ENCODE assay signal across 8 mouse cellular contexts in the genomic region with DNA sequence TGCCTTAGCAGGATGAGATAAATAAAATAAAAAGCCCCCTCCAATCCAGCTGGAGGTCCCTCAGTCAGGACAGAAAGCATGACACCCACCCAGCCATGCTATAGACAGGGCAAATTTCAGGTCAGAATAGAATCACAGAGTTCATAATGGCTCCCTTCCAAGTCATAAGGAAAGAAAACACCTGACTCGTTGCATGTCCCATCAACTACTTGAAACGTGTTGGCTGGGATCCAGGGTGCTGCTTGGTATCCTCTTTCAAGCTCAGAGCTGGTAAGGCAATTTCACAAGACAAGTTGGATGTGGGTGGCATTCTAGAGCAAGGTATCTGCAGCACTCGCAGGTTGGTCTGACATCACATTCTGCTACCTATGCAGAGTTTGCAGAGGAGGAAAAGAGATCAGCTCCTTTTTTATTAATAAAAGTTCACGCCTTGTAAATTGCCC.
DNase-seq lines count a peak whose midpoint lies in the region; ATAC-seq lines count a peak whose summit lies in the region.
"Had no signal": no experiment of that assay in that cellular context is flagged by ENCODE, and none has a peak within 500 bp of the region (broad histone marks: within the 10 kb centered on the region; RNA-seq: fewer than 3 reads in every experiment).

No protein-coding gene starts in this region.

- H3K27ac ChIP-seq in hindbrain, embryonic 11.5 days (ENCODE audit: low read depth, low read length), result no peak overlapping the region
- no peak overlapping the region; the same call in 1 of the 2 replicates for H3K27ac ChIP-seq in hindbrain, embryonic 10.5 days
- no peak overlapping the region for H3K27ac ChIP-seq in hindbrain, embryonic 16.5 days (ENCODE audit: low read depth, low read length)
- H3K27ac ChIP-seq: liver, embryonic 15.5 days had no signal

- WGBS in hindbrain, embryonic 11.5 days, result 69% methylated on average over 4 of the region's 4 CpGs
- 63% methylated on average over 4 of the region's 4 CpGs for WGBS in hindbrain, embryonic 10.5 days
- WGBS in hindbrain, embryonic 16.5 days, result 55% methylated on average over 4 of the region's 4 CpGs

- H3K4me3 ChIP-seq in hindbrain, embryonic 11.5 days (ENCODE audit: low read depth, low read length), result no peak overlapping the region
- no peak overlapping the region for H3K4me3 ChIP-seq in hindbrain, embryonic 10.5 days
- no peak overlapping the region for H3K4me3 ChIP-seq in hindbrain, embryonic 16.5 days (ENCODE audit: low read length)
- H3K4me3 ChIP-seq: liver, embryonic 15.5 days had no signal

- peak; percentile 3 for DNase-seq in hindbrain, embryonic 11.5 days (ENCODE audit: low spot score)
- no peak for DNase-seq in hindbrain, embryonic 10.5 days (ENCODE audit: low spot score)
- peak; percentile 37 for DNase-seq in fat pad, adult 2 months (ENCODE audit: extremely low read depth, low read depth, low spot score)
- peak; percentile 29 for DNase-seq in lung, postnatal 14 days
- DNase-seq in adrenal gland, postnatal 4 days (ENCODE audit: low spot score in 2 of 2), result no peak
- DNase-seq in c-Kit-positive CD71-positive TER-119-positive erythroid progenitor cells, embryonic 14.5 days (ENCODE audit: low spot score), result no peak

- no peak for ATAC-seq in hindbrain, embryonic 11.5 days (ENCODE audit: low FRiP score)
- 0 out of 2 replicates have a peak, but pooled peaks have one; percentile 17 for ATAC-seq in hindbrain, embryonic 16.5 days

- no peaks in the 10 kb centered on the region for H3K4me1 ChIP-seq in hindbrain, embryonic 11.5 days (replicated peaks; ENCODE audit: control insufficient read depth, insufficient read depth, low read length)
- no peaks in the 10 kb centered on the region for H3K4me1 ChIP-seq in hindbrain, embryonic 10.5 days (replicated peaks)
- H3K4me1 ChIP-seq in hindbrain, embryonic 16.5 days (ENCODE audit: control insufficient read depth, insufficient read depth, low read depth, low read length), result peaks cover 3% of the 10 kb centered on the region; the same call in 1 of the 2 replicates
- H3K4me1 ChIP-seq: liver, embryonic 15.5 days had no signal

- H3K9ac ChIP-seq in hindbrain, embryonic 11.5 days (ENCODE audit: low read depth, low read length), result no peak overlapping the region
- no peak overlapping the region for H3K9ac ChIP-seq in hindbrain, embryonic 16.5 days (ENCODE audit: low read depth, low read length)
- H3K9ac ChIP-seq: liver, embryonic 15.5 days had no signal

- no peaks in the 10 kb centered on the region for H3K36me3 ChIP-seq in hindbrain, embryonic 11.5 days (ENCODE audit: control insufficient read depth, insufficient read depth, low read length)
- H3K36me3 ChIP-seq in hindbrain, embryonic 10.5 days, result no peaks in the 10 kb centered on the region
- H3K36me3 ChIP-seq in hindbrain, embryonic 16.5 days (ENCODE audit: control insufficient read depth, insufficient read depth, low read length), result no peaks in the 10 kb centered on the region
- H3K36me3 ChIP-seq: liver, embryonic 15.5 days had no signal

- H3K4me2 ChIP-seq in hindbrain, embryonic 11.5 days (replicated peaks; ENCODE audit: low read depth, low read length), result no peak overlapping the region
- H3K4me2 ChIP-seq in hindbrain, embryonic 16.5 days (ENCODE audit: low read length), result 0 out of 2 replicates have a peak overlapping the region, but pooled peaks have one; percentile 15
- H3K4me2 ChIP-seq: liver, embryonic 15.5 days had no signal

- no peaks in the 10 kb centered on the region for H3K27me3 ChIP-seq in hindbrain, embryonic 11.5 days (ENCODE audit: control insufficient read depth, insufficient read depth, low read length)
- no peaks in the 10 kb centered on the region for H3K27me3 ChIP-seq in hindbrain, embryonic 10.5 days (ENCODE audit: insufficient read depth, poor library complexity, severe bottlenecking)
- H3K27me3 ChIP-seq in hindbrain, embryonic 16.5 days (replicated peaks; ENCODE audit: control insufficient read depth, insufficient read depth, low read length), result no peaks in the 10 kb centered on the region
- H3K27me3 ChIP-seq: liver, embryonic 15.5 days had no signal

- H3K9me3 ChIP-seq in hindbrain, embryonic 11.5 days (ENCODE audit: control insufficient read depth, low read length), result no peaks in the 10 kb centered on the region
- H3K9me3 ChIP-seq in hindbrain, embryonic 10.5 days, result no peaks in the 10 kb centered on the region
- no peaks in the 10 kb centered on the region for H3K9me3 ChIP-seq in hindbrain, embryonic 16.5 days (ENCODE audit: control insufficient read depth, low read length)
- H3K9me3 ChIP-seq: liver, embryonic 15.5 days had no signal

Comparison
In these comparisons a context has a peak if more than half of its experiments do, and no peak if none do; other contexts are left out.
1. DNase-seq: peak in hindbrain, embryonic 11.5 days (single experiment), fat pad, adult 2 months (single experiment) and lung, postnatal 14 days (single experiment); none in hindbrain, embryonic 10.5 days (single experiment), adrenal gland, postnatal 4 days (0 of 2) and c-Kit-positive CD71-positive TER-119-positive erythroid progenitor cells, embryonic 14.5 days (single experiment).